Mouse (Mus musculus) A20 (cell line): Measurements from ENCODE around the gene Gpr33.
A peak's percentile ranks its signal among the peaks of the same experiment; 100 is the strongest.

ENCODE experiments used
- DNase-seq: peaks from one replicate; pipeline ENCODE4 v3.0.0-alpha.2; 2011; ENCODE audit warnings: low read depth, low spot score

Gene Gpr33

DNA sequence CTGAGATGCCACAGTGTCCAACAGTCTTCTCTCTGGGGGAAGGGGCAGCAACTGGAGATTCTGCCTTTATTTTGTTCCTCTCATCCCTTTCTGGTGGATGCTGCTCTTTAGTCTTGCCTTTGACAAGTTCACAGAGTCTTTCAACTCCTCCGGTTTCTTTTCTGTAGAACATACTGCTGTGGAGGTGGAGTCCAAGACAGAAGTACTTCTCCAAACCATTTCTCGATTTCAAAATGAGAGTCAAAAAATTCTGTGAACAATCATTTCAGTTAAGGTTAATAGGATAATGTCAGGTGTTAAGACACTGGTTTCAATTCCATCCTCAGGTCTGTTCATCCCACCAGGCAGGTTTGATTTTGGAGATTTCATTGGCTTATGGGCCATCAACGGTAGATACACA, at the start of gene Gpr33:
TSS of gene Gpr33 (minus strand) at position 101 of the 400 bp plus-strand sequence.
- DNase-seq = no peak

DNA sequence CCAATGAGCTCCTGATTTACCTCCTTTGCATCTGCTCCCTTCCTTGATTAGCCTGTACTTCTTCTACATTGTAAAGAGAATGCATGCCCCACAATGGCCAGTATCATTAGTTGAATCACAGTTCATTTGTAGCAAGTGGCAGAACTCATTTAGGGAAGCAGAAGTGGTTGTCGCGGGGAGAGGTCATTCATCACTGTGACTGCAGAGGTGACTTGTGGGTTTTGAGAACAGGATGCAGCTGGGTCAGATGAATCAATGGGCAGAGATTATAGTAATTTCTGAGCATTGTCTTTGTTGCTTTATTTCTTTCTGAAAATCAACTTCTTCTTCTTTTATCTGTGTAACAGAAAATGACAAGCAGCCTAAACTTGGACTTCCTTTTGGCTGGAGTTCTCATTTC, 21.5 kb upstream of the Gpr33 start:
- peak; percentile 89 for DNase-seq

GRCm38 (mm10) chr12:52046371-52046770, 18.5 kb upstream of the Gpr33 start:
- no peak for DNase-seq

- no peak for DNase-seq
Observed at GRCm38 (mm10) chr12:52042818-52043336, 15.0 kb upstream of the Gpr33 start.

GRCm38 (mm10) chr12:52038352-52038751, 10.5 kb upstream of the Gpr33 start:
- peak; percentile 46 for DNase-seq

- no peak for DNase-seq
Observed at GRCm38 (mm10) chr12:52034956-52035355, 7.1 kb upstream of the Gpr33 start.

GRCm38 (mm10) chr12:52032276-52032675, 4.4 kb upstream of the Gpr33 start:
- DNase-seq = no peak

GRCm38 (mm10) chr12:52014494-52015029, 13.3 kb downstream of the Gpr33 start:
- DNase-seq = no peak

DNA sequence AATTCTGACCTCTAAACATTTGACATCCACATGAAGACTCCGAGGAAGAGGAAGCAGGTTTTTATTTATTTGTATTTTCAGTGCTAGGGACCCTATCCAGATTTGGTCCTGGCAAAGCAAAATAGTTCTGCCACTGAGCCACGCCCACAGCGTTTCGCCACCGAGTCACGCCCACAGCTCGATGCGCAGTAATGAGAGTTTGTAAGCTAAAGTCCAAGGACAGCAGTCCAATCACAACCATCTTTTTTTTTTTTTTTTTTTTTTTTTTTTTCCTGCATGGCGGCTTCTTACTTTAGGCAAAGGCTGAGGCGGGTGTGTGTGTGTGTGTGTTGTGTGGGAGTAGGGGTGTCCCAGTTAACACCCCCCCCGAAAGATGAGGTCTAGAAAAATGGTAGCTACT, 13.8 kb downstream of the Gpr33 start:
- DNase-seq = no peak

- DNase-seq = no peak
Observed at GRCm38 (mm10) chr12:52013274-52013673, 14.6 kb downstream of the Gpr33 start.

- no peak for DNase-seq
Observed at GRCm38 (mm10) chr12:52012159-52012558, 15.7 kb downstream of the Gpr33 start.

DNA sequence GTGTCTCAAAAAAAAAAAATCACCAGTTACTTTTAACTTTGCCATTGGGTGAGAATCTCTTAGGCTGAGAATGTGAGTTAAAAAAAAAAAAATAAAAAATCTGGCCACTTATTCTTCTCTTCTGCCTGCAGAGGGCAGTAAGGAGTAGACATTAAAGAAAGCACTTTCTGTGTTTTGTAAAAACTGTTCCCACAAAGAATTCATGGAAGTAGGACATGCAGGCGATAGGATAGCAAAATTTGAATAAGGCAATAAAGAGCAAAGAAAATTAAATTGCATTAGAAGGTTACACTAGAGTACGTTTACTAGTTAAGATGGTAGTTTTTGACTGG, 17.3 kb downstream of the Gpr33 start:
- peak; percentile 41 for DNase-seq

GRCm38 (mm10) chr12:52009928-52010629, 17.8 kb downstream of the Gpr33 start:
- no peak for DNase-seq

- no peak for DNase-seq
Observed at GRCm38 (mm10) chr12:52006633-52006994, 21.2 kb downstream of the Gpr33 start.

GRCm38 (mm10) chr12:52005877-52006632, 21.8 kb downstream of the Gpr33 start, which contains the start of gene Dtd2:
Gene Dtd2, minus strand, starts transcription at chr12:52006501.
- peak; percentile 93 for DNase-seq

GRCm38 (mm10) chr12:52002746-52003145, 25.1 kb downstream of the Gpr33 start:
- DNase-seq = peak; percentile 54

- peak; percentile 72 for DNase-seq
Observed at GRCm38 (mm10) chr12:52001544-52001943, 26.3 kb downstream of the Gpr33 start.

DNA sequence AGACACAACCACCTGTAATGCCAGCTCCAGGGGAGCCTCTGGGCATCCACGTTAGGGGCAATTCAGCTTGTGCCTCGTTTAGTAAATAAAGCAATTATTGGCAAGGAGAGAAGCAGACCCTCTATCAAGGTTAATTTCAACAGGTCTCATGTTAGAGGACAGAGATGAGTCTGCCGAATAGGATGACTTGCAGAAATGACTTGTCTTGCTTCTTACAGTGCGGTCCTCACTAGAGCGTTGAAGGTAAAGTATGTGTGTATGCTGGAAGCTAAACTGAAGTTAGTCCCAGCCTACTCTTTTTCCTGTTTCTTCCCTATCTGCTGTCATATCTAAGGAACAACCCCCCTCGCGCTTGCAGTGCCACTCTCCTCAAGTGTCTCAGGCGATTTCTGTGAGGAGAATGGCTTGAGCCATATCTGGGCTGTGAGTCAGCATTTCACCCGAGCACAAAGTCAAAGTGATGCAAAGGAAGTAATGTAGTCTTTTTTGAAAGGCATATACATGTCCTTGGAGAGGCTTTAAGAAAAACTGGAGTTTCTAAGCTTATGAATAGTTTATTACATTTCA, 29.4 kb downstream of the Gpr33 start:
- no peak for DNase-seq

- DNase-seq = no peak
Observed at GRCm38 (mm10) chr12:51995738-51996536, 31.9 kb downstream of the Gpr33 start.

GRCm38 (mm10) chr12:51990629-51991028, 37.2 kb downstream of the Gpr33 start:
- DNase-seq = no peak

DNA sequence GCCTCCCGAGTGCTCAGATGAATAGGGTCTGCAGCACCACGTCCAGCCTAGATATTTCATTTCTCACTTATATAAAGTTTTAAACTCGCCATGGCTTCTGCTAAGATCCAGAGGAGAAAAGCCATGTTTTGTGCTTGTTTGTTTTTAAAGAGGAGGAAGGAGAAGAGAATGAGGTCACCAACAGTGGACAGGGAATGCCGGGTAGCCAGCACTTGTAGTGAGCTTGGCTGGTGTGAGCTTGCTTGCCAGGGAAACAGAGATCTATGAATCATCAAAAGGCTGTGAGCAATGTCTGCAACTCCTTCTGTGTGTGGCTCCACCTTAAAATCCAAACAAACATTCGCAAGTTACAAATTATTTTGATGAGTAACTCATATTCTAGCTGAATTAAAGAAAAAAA, 39.3 kb downstream of the Gpr33 start:
- DNase-seq = no peak

DNA sequence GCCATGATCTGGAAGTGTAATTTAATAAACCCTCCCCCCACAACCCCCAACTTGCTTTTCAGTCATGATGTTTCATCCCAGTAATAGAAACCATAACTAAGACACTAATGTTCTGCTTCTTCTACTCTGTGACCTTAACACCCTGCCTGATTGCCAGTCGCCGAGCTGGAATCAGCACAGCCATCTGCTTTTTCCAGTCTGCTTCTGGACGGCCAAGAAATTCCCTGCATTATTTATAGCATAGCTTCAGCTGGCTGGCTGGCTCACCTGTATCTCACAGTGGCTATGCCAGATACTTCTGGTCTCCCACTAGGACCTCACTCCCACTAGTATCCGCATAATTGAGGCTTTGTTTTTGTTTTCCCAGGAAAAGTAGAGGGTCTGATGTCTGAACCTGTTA, 42.0 kb downstream of the Gpr33 start:
- no peak for DNase-seq
